Mouse (Mus musculus) cerebellum, postnatal 4 days (tissue): ENCODE measurements around the gene Zfp821.

ENCODE experiments used
- DNase-seq, 2 experiments: peaks; one replicate each; pipeline ENCODE4 v3.0.0; 2022; ENCODE audit warnings: low spot score in 2 of 2, mixed read lengths in 1 of 2

Gene Zfp821

DNA sequence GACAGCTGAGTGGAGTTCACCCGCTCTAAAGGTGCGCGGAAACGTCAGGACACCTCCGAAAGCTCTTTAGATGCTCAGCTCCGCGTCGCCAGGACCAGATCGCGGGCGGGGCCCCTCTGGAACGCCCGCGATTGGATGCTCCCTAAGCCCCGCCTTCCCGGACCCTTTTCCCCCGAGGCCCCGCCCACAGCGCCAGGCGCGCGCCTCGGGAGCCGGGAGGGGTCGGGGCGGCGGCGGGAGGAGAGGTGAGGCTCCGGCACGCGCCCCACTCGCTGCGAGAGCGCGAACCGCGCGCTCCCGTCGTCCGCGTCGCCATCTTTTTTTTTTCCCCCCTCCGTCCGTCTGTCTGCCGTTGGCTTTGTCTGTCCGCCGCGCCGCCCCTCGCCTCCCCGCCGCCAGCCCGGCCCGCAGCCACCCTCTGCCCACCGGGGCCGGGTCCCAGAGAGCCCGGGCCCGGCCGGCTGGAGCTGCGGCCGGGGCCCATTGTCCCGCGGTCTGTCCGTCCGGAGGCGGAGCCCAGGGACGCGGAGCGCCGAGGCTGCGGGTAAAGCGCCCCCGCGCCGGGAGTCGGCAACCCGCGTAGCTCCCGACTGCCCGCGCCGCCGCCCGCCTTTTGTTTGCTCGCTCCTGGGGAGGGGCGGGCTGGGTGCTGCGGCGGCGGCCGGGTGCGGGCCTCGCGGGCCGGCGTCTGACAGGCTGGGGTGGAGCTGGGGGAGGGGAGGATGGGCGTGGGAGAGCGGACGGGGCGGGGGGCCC lies at the start of gene Zfp821:
Gene Zfp821, plus strand, starts transcription at position 227 of the 756 bp plus-strand sequence.
- DNase-seq, result peak; percentile 87 to 96

GRCm38 (mm10) chr8:109656860-109657259 lies 48.5 kb upstream of the Zfp821 start:
- no peak for DNase-seq

DNA sequence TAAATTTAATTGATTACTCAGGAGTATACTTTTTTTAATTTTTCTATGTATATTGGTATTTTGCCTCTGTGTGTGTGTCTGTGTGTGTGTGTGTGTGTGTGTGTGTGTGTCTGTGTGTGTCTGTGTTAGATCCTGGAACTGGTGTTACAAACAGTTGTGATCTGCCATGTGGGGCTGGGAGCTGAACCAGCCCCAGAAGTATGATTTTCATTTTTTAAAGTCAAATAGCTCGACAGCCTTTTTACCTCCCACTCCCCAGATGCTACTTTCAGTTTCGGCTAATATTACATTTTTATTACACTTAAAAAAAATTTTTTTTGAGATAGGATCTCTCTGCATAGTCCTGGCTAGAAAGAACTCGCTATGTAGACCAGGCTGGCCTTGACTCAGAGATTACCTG lies 43.0 kb upstream of the Zfp821 start:
- DNase-seq, result no peak

- no peak for DNase-seq
Measured at GRCm38 (mm10) chr8:109666616-109667015, 38.7 kb upstream of the Zfp821 start.

GRCm38 (mm10) chr8:109672656-109673055 lies 32.7 kb upstream of the Zfp821 start:
- no peak for DNase-seq

GRCm38 (mm10) chr8:109673596-109673995 lies 31.8 kb upstream of the Zfp821 start:
- DNase-seq, result no peak

DNA sequence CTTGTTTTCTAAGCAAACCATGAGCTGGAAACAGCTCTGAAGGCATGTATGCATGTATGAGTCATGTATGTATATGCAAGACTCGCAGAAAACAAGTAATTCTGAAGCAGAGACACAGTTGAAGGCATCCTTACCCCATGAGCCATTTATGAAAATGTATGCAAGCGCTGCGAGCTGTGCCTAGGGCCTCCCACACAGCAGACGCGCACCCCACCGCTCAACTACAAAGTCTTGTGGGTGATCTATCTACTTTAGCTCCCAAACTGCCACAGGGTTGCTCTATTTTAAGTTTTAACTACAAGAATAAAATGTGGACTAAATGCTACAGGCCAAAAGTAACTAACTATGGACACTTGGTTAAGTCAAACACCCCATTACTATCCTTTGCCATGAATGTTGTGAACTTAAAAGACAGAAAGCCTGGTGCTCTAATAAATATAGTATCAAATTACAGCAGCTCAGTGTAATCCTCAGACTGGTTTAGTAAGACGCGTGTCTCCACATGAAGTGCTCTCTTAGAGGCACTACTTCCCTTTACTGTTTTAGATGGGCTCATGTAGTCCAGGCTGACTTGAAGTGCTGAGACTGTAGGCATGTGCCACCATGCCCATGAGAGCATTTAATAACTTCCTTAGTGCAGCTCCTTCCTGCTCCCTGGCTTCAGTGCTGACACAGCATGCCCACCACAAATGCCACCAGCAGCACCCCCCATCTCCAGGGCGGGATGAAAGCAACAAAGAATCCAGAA lies 29.3 kb upstream of the Zfp821 start:
- DNase-seq, result no peak

DNA sequence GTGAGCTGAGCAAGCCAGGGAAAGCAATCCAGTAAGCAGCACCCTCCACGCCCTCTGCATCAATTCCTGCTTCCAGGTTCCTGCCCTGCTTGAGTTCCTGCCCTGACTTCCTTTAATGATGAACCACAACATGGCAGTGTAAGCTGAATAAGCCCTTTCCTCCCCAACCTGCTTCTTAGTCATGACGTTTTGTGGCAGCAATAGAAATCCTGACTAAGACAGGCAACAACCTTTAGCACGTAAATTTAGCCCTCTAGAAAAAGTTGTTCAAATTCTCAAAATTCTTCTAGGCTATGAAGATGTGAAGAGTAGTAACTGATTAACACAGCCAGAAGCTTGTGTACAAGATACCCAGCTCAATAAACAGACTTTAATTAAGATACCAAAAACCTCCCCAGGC lies 23.8 kb upstream of the Zfp821 start:
- no peak for DNase-seq

- no peak for DNase-seq
Measured at GRCm38 (mm10) chr8:109682120-109682519, 23.2 kb upstream of the Zfp821 start.

GRCm38 (mm10) chr8:109687248-109687647 lies 18.1 kb upstream of the Zfp821 start:
- no peak for DNase-seq

DNA sequence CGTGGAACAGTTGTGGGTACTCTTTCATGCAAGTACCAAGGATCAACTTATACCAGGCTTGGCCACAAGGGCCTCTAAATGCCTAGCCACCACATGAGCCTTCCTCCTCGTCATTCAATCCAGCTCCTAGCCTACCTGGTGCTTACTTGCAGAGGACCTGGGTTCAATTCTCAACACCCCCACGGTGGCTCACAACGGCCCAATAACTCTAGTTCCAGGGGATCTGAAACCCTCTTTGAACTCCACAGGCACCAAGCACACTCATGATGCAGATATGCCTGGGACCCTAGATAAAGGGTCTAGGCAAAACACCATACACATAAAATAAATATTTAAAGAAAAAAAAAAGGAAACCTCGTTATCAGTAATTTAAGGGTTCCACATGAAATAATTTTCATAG lies 13.6 kb upstream of the Zfp821 start:
- no peak for DNase-seq

DNA sequence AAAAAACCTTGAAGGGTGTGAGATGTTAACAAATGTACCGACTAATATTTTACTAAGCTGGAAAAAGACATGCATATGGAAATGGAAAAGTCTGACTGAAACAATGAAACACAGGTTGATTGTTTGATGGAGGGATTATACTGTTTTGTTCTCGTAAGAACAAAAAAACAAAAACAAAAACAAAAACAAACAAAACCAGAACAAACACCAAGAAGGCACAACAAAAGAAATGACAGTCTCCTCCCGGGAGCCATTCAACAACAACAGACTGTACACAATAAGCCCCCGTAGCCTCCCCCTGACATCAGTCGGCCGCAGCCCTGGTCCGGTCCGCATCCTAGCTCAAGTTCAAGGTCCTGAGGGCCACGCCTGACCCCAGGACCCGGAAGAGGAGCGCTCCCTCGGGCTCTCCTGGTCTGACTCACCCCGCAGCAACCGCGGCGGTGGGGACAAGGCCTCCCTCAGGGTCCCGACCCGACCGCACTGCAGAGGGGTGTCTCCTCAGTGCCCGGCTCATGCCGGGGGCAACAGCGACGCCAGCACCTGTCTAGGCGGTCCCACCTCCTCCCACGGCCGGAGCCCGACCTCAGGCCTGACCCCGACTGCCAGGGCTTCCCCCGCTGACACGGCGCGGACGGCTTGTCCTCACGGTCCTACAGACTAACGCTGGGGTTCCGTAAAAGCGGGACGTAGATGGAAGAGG lies 12.8 kb upstream of the Zfp821 start:
- no peak for DNase-seq

GRCm38 (mm10) chr8:109693146-109693900 lies 12.0 kb upstream of the Zfp821 start, which contains the start of gene Ist1:
TSS of gene Ist1 (minus strand) at chr8:109693260.
- peak; percentile 95 to 98 for DNase-seq

- no peak for DNase-seq
Measured at GRCm38 (mm10) chr8:109694154-109694553, 11.2 kb upstream of the Zfp821 start.

- DNase-seq, result no peak
Measured at GRCm38 (mm10) chr8:109697754-109698153, 7.6 kb upstream of the Zfp821 start.

GRCm38 (mm10) chr8:109698477-109698876 lies 6.9 kb upstream of the Zfp821 start:
- DNase-seq, result no peak

GRCm38 (mm10) chr8:109704565-109705319 lies 604 bp upstream of the Zfp821 start:
- no peak for DNase-seq

DNA sequence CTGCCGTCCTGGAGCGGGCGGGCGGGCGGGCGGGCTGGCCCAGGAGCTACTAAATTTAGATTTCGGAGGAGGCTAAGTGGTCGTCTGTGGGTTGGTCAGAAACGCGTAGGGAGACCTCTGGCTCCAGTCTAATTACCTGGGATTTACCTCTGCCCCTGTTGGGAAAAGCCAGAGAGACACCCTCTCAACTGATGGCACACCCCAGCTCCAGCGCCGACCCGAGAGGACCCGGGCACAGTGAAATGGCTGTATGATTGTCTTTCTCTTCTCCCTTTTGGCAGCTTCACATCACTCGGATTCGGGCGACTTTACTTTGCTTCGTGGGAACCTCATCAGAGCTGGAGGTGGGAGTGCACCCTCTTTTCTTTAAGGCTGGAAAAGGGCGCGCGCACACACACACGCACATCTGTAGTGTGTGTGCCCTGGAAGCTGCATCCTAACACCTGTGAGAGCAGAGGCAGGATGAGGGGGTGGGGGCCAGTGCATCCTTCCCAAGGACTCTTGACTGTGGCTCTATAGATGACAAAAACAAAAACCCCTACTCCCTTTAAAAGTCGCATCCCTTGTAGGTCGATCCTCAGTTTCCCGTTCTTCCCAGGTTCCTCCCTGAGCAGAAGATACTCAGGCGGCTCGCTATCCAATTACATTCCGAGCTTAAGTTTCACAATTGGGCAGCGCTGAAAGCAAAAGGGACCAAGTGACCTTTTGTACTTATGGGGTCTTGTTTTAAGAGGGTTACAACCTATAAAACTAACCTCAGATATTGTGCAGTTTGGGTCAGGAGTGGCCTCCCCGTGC lies 929 bp downstream of the Zfp821 start:
- no peak for DNase-seq

DNA sequence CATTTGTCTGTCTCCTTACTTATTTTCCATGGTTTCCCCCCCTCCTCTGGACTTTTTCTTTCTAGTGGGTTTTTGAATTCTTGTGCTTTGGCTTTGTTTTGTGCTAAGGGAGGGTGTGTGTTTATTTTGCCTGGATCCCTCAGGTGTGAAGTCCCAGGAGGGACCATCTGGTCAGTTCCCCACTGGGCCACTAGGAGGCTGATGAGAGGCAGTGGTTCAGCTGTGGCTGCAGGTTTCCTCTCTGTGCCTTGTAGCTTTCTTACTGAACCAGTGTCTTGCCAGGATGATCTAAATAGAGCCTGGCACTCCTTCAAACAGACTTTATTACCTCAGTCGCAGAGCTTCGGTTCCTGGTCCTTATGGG lies 1.5 kb downstream of the Zfp821 start:
- peak in 1 of 2 experiments; percentile 71 for DNase-seq

DNA sequence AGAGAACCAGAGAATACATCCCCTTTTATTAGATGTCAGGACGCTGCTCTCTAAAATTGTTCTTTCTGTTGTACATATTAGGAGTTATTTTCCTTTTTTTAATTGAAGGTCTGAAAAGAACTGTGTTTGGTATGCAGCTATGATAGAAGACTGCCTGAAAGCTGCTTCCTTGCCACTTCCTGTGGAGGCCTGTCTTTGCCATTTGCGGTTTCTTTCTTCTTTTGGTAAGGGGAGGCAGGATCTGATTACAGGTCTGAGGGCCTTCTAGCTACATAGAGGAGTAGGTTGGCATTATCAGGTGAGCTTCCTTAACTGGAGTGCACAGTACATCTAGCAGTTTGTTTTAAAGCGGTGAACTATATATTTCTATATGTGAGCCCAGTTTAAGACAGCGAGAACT lies 2.6 kb downstream of the Zfp821 start:
- DNase-seq, result no peak
